Mouse (Mus musculus): Measurements from ENCODE around the gene Cdh22. TPM values are rescaled to one million over a fixed set of nuclear protein-coding genes. Genes with fewer than 3 reads are reported as not detected.

Cdh22 gene
- polyA plus RNA-seq, 1 experiment from 2014 or later: 1.0 TPM

GRCm38 (mm10) chr2:165112149-165112548, 122.5 kb downstream of the Cdh22 start:
- Histone ChIP-seq H3K4me1 (ENCODE audit: insufficient read depth, low read depth, low read length) (no peaks in the 10 kb centered on the region), H3K9me3 (ENCODE audit: low read length) (no peaks in the 10 kb centered on the region), H3K4me2 (replicated peaks; ENCODE audit: low read depth, low read length) (no peak overlapping the region), H3K36me3 (ENCODE audit: insufficient read depth, low read length) (no peaks in the 10 kb centered on the region), H3K27ac (ENCODE audit: low read length) (no peak overlapping the region), H3K4me3 (ENCODE audit: low read depth, low read length) (no peak overlapping the region), H3K9ac (replicated peaks; ENCODE audit: low read depth) (no peak overlapping the region), H3K27me3 (replicated peaks; ENCODE audit: insufficient read depth, low read length) (peaks cover 49% of the 10 kb centered on the region)
- peak; percentile 90 for ATAC-seq
- WGBS: 1% methylated on average over 51 of the region's 54 CpGs
- DNase-seq (ENCODE audit: low spot score): peak; percentile 92
- TF ChIP-seq CTCF (IDR thresholded peaks at IDR 0.05) (peak; percentile 90), EP300 (IDR thresholded peaks at IDR 0.05) (no peak)

GRCm38 (mm10) chr2:165106585-165106984, 128.1 kb downstream of the Cdh22 start:
- Histone ChIP-seq H3K27ac (ENCODE audit: low read length) (no peak overlapping the region), H3K9ac (replicated peaks; ENCODE audit: low read depth) (no peak overlapping the region), H3K4me2 (replicated peaks; ENCODE audit: low read depth, low read length) (no peak overlapping the region), H3K4me1 (ENCODE audit: insufficient read depth, low read depth, low read length) (no peaks in the 10 kb centered on the region), H3K9me3 (ENCODE audit: low read length) (no peaks in the 10 kb centered on the region), H3K4me3 (ENCODE audit: low read depth, low read length) (no peak overlapping the region), H3K36me3 (ENCODE audit: insufficient read depth, low read length) (no peaks in the 10 kb centered on the region), H3K27me3 (replicated peaks; ENCODE audit: insufficient read depth, low read length) (peaks cover 28% of the 10 kb centered on the region)
- 22% methylated on average over 18 of the region's 18 CpGs for WGBS
- no peak for TF ChIP-seq EP300 (IDR thresholded peaks at IDR 0.05)
- TF ChIP-seq CTCF (IDR thresholded peaks at IDR 0.05): no peak
- DNase-seq (ENCODE audit: low spot score) (no peak), ATAC-seq (no peak)

GRCm38 (mm10) chr2:165105513-165106079, 129.1 kb downstream of the Cdh22 start:
- WGBS: 64% methylated on average over 16 of the region's 16 CpGs
- no peaks in the 10 kb centered on the region for H3K4me1 ChIP-seq (ENCODE audit: insufficient read depth, low read depth, low read length)
- ATAC-seq (no peak), DNase-seq (ENCODE audit: low spot score) (no peak)
- H3K9me3 ChIP-seq (ENCODE audit: low read length): no peaks in the 10 kb centered on the region
- H3K27me3 ChIP-seq (replicated peaks; ENCODE audit: insufficient read depth, low read length): peaks cover 18% of the 10 kb centered on the region
- TF ChIP-seq CTCF (IDR thresholded peaks at IDR 0.05) (no peak), EP300 (IDR thresholded peaks at IDR 0.05) (no peak)
- H3K9ac ChIP-seq (replicated peaks; ENCODE audit: low read depth): no peak overlapping the region
- no peak overlapping the region for H3K4me3 ChIP-seq (ENCODE audit: low read depth, low read length)
- no peak overlapping the region for H3K27ac ChIP-seq (ENCODE audit: low read length)
- no peak overlapping the region for H3K4me2 ChIP-seq (replicated peaks; ENCODE audit: low read depth, low read length)
- H3K36me3 ChIP-seq (ENCODE audit: insufficient read depth, low read length): no peaks in the 10 kb centered on the region

- no peak overlapping the region for H3K27ac ChIP-seq (ENCODE audit: low read length)
- no peaks in the 10 kb centered on the region for H3K36me3 ChIP-seq (ENCODE audit: insufficient read depth, low read length)
- H3K9ac ChIP-seq (replicated peaks; ENCODE audit: low read depth): no peak overlapping the region
- no peaks in the 10 kb centered on the region for H3K4me1 ChIP-seq (ENCODE audit: insufficient read depth, low read depth, low read length)
- H3K27me3 ChIP-seq (replicated peaks; ENCODE audit: insufficient read depth, low read length): peaks cover 13% of the 10 kb centered on the region
- 62% methylated on average over 3 of the region's 3 CpGs for WGBS
- ATAC-seq (no peak), DNase-seq (ENCODE audit: low spot score) (no peak)
- TF ChIP-seq CTCF (IDR thresholded peaks at IDR 0.05): no peak
- TF ChIP-seq EP300 (IDR thresholded peaks at IDR 0.05): no peak
- H3K4me3 ChIP-seq (ENCODE audit: low read depth, low read length): no peak overlapping the region
- H3K4me2 ChIP-seq (replicated peaks; ENCODE audit: low read depth, low read length): no peak overlapping the region
- H3K9me3 ChIP-seq (ENCODE audit: low read length): no peaks in the 10 kb centered on the region
Measured at GRCm38 (mm10) chr2:165102920-165103319, 131.7 kb downstream of the Cdh22 start.

GRCm38 (mm10) chr2:165100749-165101148, 133.9 kb downstream of the Cdh22 start:
- H3K36me3 ChIP-seq (ENCODE audit: insufficient read depth, low read length): no peaks in the 10 kb centered on the region
- no peak for ATAC-seq
- peaks cover 12% of the 10 kb centered on the region for H3K27me3 ChIP-seq (replicated peaks; ENCODE audit: insufficient read depth, low read length)
- no peak for DNase-seq (ENCODE audit: low spot score)
- no peak overlapping the region for H3K4me2 ChIP-seq (replicated peaks; ENCODE audit: low read depth, low read length)
- H3K9ac ChIP-seq (replicated peaks; ENCODE audit: low read depth): no peak overlapping the region
- WGBS: 5% methylated on average over 6 of the region's 6 CpGs
- no peaks in the 10 kb centered on the region for H3K9me3 ChIP-seq (ENCODE audit: low read length)
- no peak overlapping the region for H3K4me3 ChIP-seq (ENCODE audit: low read depth, low read length)
- TF ChIP-seq EP300 (IDR thresholded peaks at IDR 0.05) (no peak), CTCF (IDR thresholded peaks at IDR 0.05) (no peak)
- no peaks in the 10 kb centered on the region for H3K4me1 ChIP-seq (ENCODE audit: insufficient read depth, low read depth, low read length)
- no peak overlapping the region for H3K27ac ChIP-seq (ENCODE audit: low read length)

GRCm38 (mm10) chr2:165098861-165099260, 135.8 kb downstream of the Cdh22 start:
- no peak overlapping the region for H3K9ac ChIP-seq (replicated peaks; ENCODE audit: low read depth)
- H3K9me3 ChIP-seq (ENCODE audit: low read length): no peaks in the 10 kb centered on the region
- H3K4me2 ChIP-seq (replicated peaks; ENCODE audit: low read depth, low read length): no peak overlapping the region
- TF ChIP-seq CTCF (IDR thresholded peaks at IDR 0.05) (no peak), EP300 (IDR thresholded peaks at IDR 0.05) (no peak)
- H3K4me3 ChIP-seq (ENCODE audit: low read depth, low read length): no peak overlapping the region
- no peak for DNase-seq (ENCODE audit: low spot score)
- H3K27me3 ChIP-seq (replicated peaks; ENCODE audit: insufficient read depth, low read length): 0 out of 2 replicates have a peak, but pooled peaks cover 9% of the 10 kb centered on the region
- H3K36me3 ChIP-seq (ENCODE audit: insufficient read depth, low read length): no peaks in the 10 kb centered on the region
- ATAC-seq: no peak
- no peaks in the 10 kb centered on the region for H3K4me1 ChIP-seq (ENCODE audit: insufficient read depth, low read depth, low read length)
- H3K27ac ChIP-seq (ENCODE audit: low read length): no peak overlapping the region
- 72% methylated on average over 3 of the region's 3 CpGs for WGBS

- WGBS: 24% methylated on average over 10 of the region's 10 CpGs
- ATAC-seq (no peak), DNase-seq (ENCODE audit: low spot score) (no peak)
- Histone ChIP-seq H3K27ac (ENCODE audit: low read length) (no peak overlapping the region), H3K9ac (replicated peaks; ENCODE audit: low read depth) (no peak overlapping the region), H3K9me3 (ENCODE audit: low read length) (no peaks in the 10 kb centered on the region), H3K4me2 (replicated peaks; ENCODE audit: low read depth, low read length) (no peak overlapping the region), H3K36me3 (ENCODE audit: insufficient read depth, low read length) (no peaks in the 10 kb centered on the region), H3K4me3 (ENCODE audit: low read depth, low read length) (no peak overlapping the region), H3K4me1 (ENCODE audit: insufficient read depth, low read depth, low read length) (no peaks in the 10 kb centered on the region), H3K27me3 (replicated peaks; ENCODE audit: insufficient read depth, low read length) (0 out of 2 replicates have a peak, but pooled peaks cover 9% of the 10 kb centered on the region)
- TF ChIP-seq CTCF (IDR thresholded peaks at IDR 0.05) (no peak), EP300 (IDR thresholded peaks at IDR 0.05) (no peak)
Measured at GRCm38 (mm10) chr2:165096367-165096766, 138.3 kb downstream of the Cdh22 start.
